In genomic region chr6:117272227-117272955, GRCm38 (mm10) we compare ENCODE assay signal across 12 mouse cellular contexts.
DNase-seq lines count a peak whose midpoint lies in the region; ATAC-seq lines count a peak whose summit lies in the region.
"Had no signal": no experiment of that assay in that cellular context is flagged by ENCODE, and none has a peak within 500 bp of the region (broad histone marks: within the 10 kb centered on the region; RNA-seq: fewer than 3 reads in every experiment).

No protein-coding gene starts in this region.

- no peak for ATAC-seq in embryonic facial prominence, embryonic 13.5 days (ENCODE audit: insufficient number of reproducible peaks, insufficient read depth, low FRiP score, low TSS enrichment, low read depth)
- ATAC-seq in limb, embryonic 13.5 days (ENCODE audit: low FRiP score, low read depth) = peak; percentile 75; the same call in 1 of the 2 replicates
- no peak for ATAC-seq in neural tube, embryonic 15.5 days (ENCODE audit: low FRiP score)
- ATAC-seq in intestine, embryonic 15.5 days = no peak

- H3K9me3 ChIP-seq in embryonic facial prominence, embryonic 13.5 days = no peaks in the 10 kb centered on the region
- H3K9me3 ChIP-seq in embryonic facial prominence, embryonic 10.5 days = no peaks in the 10 kb centered on the region
- H3K9me3 ChIP-seq in limb, embryonic 13.5 days = no peaks in the 10 kb centered on the region
- no peaks in the 10 kb centered on the region for H3K9me3 ChIP-seq in limb, embryonic 10.5 days (replicated peaks)
- no peaks in the 10 kb centered on the region for H3K9me3 ChIP-seq in neural tube, embryonic 15.5 days (replicated peaks)
- no peaks in the 10 kb centered on the region for H3K9me3 ChIP-seq in intestine, embryonic 15.5 days
- H3K9me3 ChIP-seq: liver, embryonic 15.5 days had no signal

- H3K27ac ChIP-seq in embryonic facial prominence, embryonic 13.5 days = peak overlapping the region; percentile 4; the same call in 1 of the 2 replicates
- no peak overlapping the region for H3K27ac ChIP-seq in embryonic facial prominence, embryonic 10.5 days (replicated peaks)
- 0 out of 2 replicates have a peak overlapping the region, but pooled peaks have one; percentile 0 for H3K27ac ChIP-seq in limb, embryonic 13.5 days
- no peak overlapping the region; the same call in 1 of the 2 replicates for H3K27ac ChIP-seq in limb, embryonic 10.5 days
- H3K27ac ChIP-seq in neural tube, embryonic 15.5 days (replicated peaks) = peak overlapping the region; percentile 66
- H3K27ac ChIP-seq in intestine, embryonic 15.5 days = no peak overlapping the region
- H3K27ac ChIP-seq: left cerebral cortex, adult 2 months; liver, embryonic 15.5 days; macrophage had no signal

- 71% methylated on average over 9 of the region's 9 CpGs for WGBS in embryonic facial prominence, embryonic 13.5 days
- 89% methylated on average over 9 of the region's 9 CpGs for WGBS in embryonic facial prominence, embryonic 10.5 days
- 49% methylated on average over 9 of the region's 9 CpGs for WGBS in limb, embryonic 13.5 days
- 90% methylated on average over 9 of the region's 9 CpGs for WGBS in limb, embryonic 10.5 days
- 63% methylated on average over 9 of the region's 9 CpGs for WGBS in neural tube, embryonic 15.5 days
- WGBS in intestine, embryonic 15.5 days = 74% methylated on average over 9 of the region's 9 CpGs

- peaks cover 6% of the 10 kb centered on the region for H3K27me3 ChIP-seq in embryonic facial prominence, embryonic 13.5 days
- no peaks in the 10 kb centered on the region for H3K27me3 ChIP-seq in embryonic facial prominence, embryonic 10.5 days (replicated peaks; ENCODE audit: low read depth, poor library complexity, severe bottlenecking)
- H3K27me3 ChIP-seq in limb, embryonic 13.5 days = no peaks in the 10 kb centered on the region
- no peaks in the 10 kb centered on the region for H3K27me3 ChIP-seq in limb, embryonic 10.5 days (ENCODE audit: low read depth, poor library complexity, severe bottlenecking)
- no peaks in the 10 kb centered on the region for H3K27me3 ChIP-seq in neural tube, embryonic 15.5 days (replicated peaks)
- H3K27me3 ChIP-seq in intestine, embryonic 15.5 days (replicated peaks) = no peaks in the 10 kb centered on the region
- H3K27me3 ChIP-seq: liver, embryonic 15.5 days had no signal

- H3K9ac ChIP-seq in embryonic facial prominence, embryonic 13.5 days = no peak overlapping the region
- H3K9ac ChIP-seq in limb, embryonic 13.5 days = no peak overlapping the region
- no peak overlapping the region for H3K9ac ChIP-seq in neural tube, embryonic 15.5 days (replicated peaks)
- H3K9ac ChIP-seq in intestine, embryonic 15.5 days = no peak overlapping the region
- H3K9ac ChIP-seq: liver, embryonic 15.5 days had no signal

- no peak overlapping the region for H3K4me3 ChIP-seq in embryonic facial prominence, embryonic 13.5 days
- no peak overlapping the region for H3K4me3 ChIP-seq in embryonic facial prominence, embryonic 10.5 days
- no peak overlapping the region for H3K4me3 ChIP-seq in limb, embryonic 13.5 days
- H3K4me3 ChIP-seq in limb, embryonic 10.5 days = no peak overlapping the region
- no peak overlapping the region for H3K4me3 ChIP-seq in neural tube, embryonic 15.5 days (replicated peaks)
- no peak overlapping the region for H3K4me3 ChIP-seq in intestine, embryonic 15.5 days (replicated peaks)
- H3K4me3 ChIP-seq: left cerebral cortex, adult 2 months; liver, embryonic 15.5 days had no signal

- no peak overlapping the region for H3K4me2 ChIP-seq in embryonic facial prominence, embryonic 13.5 days
- H3K4me2 ChIP-seq in limb, embryonic 13.5 days (replicated peaks) = no peak overlapping the region
- H3K4me2 ChIP-seq in neural tube, embryonic 15.5 days = no peak overlapping the region
- H3K4me2 ChIP-seq in intestine, embryonic 15.5 days (replicated peaks) = no peak overlapping the region
- H3K4me2 ChIP-seq: liver, embryonic 15.5 days had no signal

- peaks cover 24% of the 10 kb centered on the region for H3K4me1 ChIP-seq in embryonic facial prominence, embryonic 13.5 days
- peaks cover 32% of the 10 kb centered on the region for H3K4me1 ChIP-seq in embryonic facial prominence, embryonic 10.5 days
- H3K4me1 ChIP-seq in limb, embryonic 13.5 days = peaks cover 29% of the 10 kb centered on the region
- peaks cover 19% of the 10 kb centered on the region for H3K4me1 ChIP-seq in limb, embryonic 10.5 days
- H3K4me1 ChIP-seq in neural tube, embryonic 15.5 days = peaks cover 20% of the 10 kb centered on the region
- H3K4me1 ChIP-seq in intestine, embryonic 15.5 days (replicated peaks) = no peaks in the 10 kb centered on the region

- H3K36me3 ChIP-seq in embryonic facial prominence, embryonic 13.5 days = no peaks in the 10 kb centered on the region
- H3K36me3 ChIP-seq in embryonic facial prominence, embryonic 10.5 days (replicated peaks) = no peaks in the 10 kb centered on the region
- no peaks in the 10 kb centered on the region for H3K36me3 ChIP-seq in limb, embryonic 13.5 days
- no peaks in the 10 kb centered on the region for H3K36me3 ChIP-seq in limb, embryonic 10.5 days
- no peaks in the 10 kb centered on the region for H3K36me3 ChIP-seq in neural tube, embryonic 15.5 days
- H3K36me3 ChIP-seq in intestine, embryonic 15.5 days = no peaks in the 10 kb centered on the region
- H3K36me3 ChIP-seq: liver, embryonic 15.5 days had no signal

- no peak for DNase-seq in embryonic facial prominence, embryonic 10.5 days (ENCODE audit: low spot score)
- DNase-seq in limb, embryonic 10.5 days (ENCODE audit: low spot score) = no peak
- peak; percentile 36 for DNase-seq in kidney, adult 9 months
- DNase-seq in cerebellum, adult 11-12 months = no peak
- DNase-seq: cerebellum, postnatal 25 days had no signal

Comparison
In these comparisons a context has a peak if more than half of its experiments do, and no peak if none do; other contexts are left out.
1. H3K27ac ChIP-seq: peak in embryonic facial prominence, embryonic 13.5 days (single experiment), limb, embryonic 13.5 days (single experiment) and neural tube, embryonic 15.5 days (single experiment); none in embryonic facial prominence, embryonic 10.5 days (single experiment), limb, embryonic 10.5 days (single experiment) and intestine, embryonic 15.5 days (single experiment).